Mouse (Mus musculus) midbrain, postnatal 0 days (tissue): Measurements from ENCODE around the gene Card11. TPM values are rescaled to one million over a fixed set of nuclear protein-coding genes. Genes with fewer than 3 reads are reported as not detected.

Experiments used
- ATAC-seq: fragments of 200-750 bp; cut with Nextera tagmentation; 2 replicates; pipeline ENCODE4 v1.8.0; 2017; ENCODE audit warnings: moderate number of reproducible peaks, mild to moderate bottlenecking, moderate TSS enrichment, moderate library complexity; ENCODE audit not compliant: low FRiP score
- DNase-seq: peaks from one replicate; pipeline ENCODE4 v3.0.0-alpha.2; 2015; ENCODE audit warnings: low spot score
- H3K27ac ChIP-seq: fragments of 300-500 bp; sonication (generic); 2 replicates; pipeline ENCODE4 v1.5.1; 2014; ENCODE audit warnings: low read depth, mild to moderate bottlenecking, low read length, mixed read lengths
- H3K27me3 ChIP-seq: fragments of 300-500 bp; sonication (generic); 2 replicates; pipeline ENCODE4 v1.6.1; 2014; ENCODE audit warnings: low read length, control low read depth, mixed read lengths; ENCODE audit not compliant: insufficient read depth
- H3K36me3 ChIP-seq: fragments of 300-500 bp; sonication (generic); 2 replicates; pipeline ENCODE4 v1.6.1; 2014; ENCODE audit warnings: low read length, control low read depth, mixed read lengths; ENCODE audit not compliant: insufficient read depth
- H3K4me1 ChIP-seq: fragments of 300-500 bp; sonication (generic); 2 replicates; pipeline ENCODE4 v1.6.1; 2014; ENCODE audit warnings: mild to moderate bottlenecking, control low read depth, antibody characterized with exemption, low read length, mixed read lengths; ENCODE audit not compliant: insufficient read depth
- H3K4me2 ChIP-seq: fragments of 300-500 bp; sonication (generic); 2 replicates; pipeline ENCODE4 v1.6.1; 2014; ENCODE audit warnings: low read depth, mild to moderate bottlenecking, low read length, mixed read lengths; ENCODE audit not compliant: poor library complexity, severe bottlenecking
- H3K4me3 ChIP-seq: fragments of 300-500 bp; sonication (generic); 2 replicates; pipeline ENCODE4 v1.5.1; 2014; ENCODE audit warnings: low read depth, mild to moderate bottlenecking, low read length, moderate library complexity
- H3K9ac ChIP-seq: fragments of 300-500 bp; sonication (generic); replicated peaks from 2 replicates; pipeline ENCODE4 v1.6.1; 2014; ENCODE audit warnings: mild to moderate bottlenecking, low read length, moderate library complexity, mixed read lengths; ENCODE audit not compliant: poor library complexity, severe bottlenecking
- H3K9me3 ChIP-seq: fragments of 300-500 bp; sonication (generic); 2 replicates; pipeline ENCODE4 v1.6.1; 2016; ENCODE audit warnings: low read length, control low read depth
- CTCF ChIP-seq: IDR thresholded peaks from 2 replicates; pipeline ENCODE4 v1.5.1; 2016; ENCODE audit warnings: antibody characterized with exemption, mild to moderate bottlenecking
- WGBS: fragments of 180-500 bp; shearing (Covaris S2); extraction: QIAGEN DNeasy Blood & Tissue Kit; methylation state at CpG from one replicate; pipeline ENCODE4 v1.1.7; 2014; 5-methylcytosine and 5-hydroxymethylcytosine counted together
- polyA plus RNA-seq: library from polyadenylated mRNA; unstranded; fragments of >200 nt; fragmentation: Nextera tagmentation; extraction: Ambion mirVana; gene quantifications from 2 replicates; pipeline ENCODE4 v1.2.1, GENCODE M21; 2015
- total RNA-seq: library from RNA; depleted of rRNA; stranded (reverse); fragments of >200 nt; gene quantifications from 2 replicates; pipeline ENCODE4 v1.2.3, GENCODE M21; 2014

Gene Card11
- total and polyA plus RNA-seq, 2 experiments from 2014 or later = 0.09 TPM; not detected in 1

GRCm38 (mm10) chr5:140957106-140957505 is 43.3 kb downstream of the Card11 start:
- 85% methylated on average over 4 of the region's 4 CpGs for WGBS
- Histone ChIP-seq H3K9ac (no peak overlapping the region), H3K27me3 (no peaks in the 10 kb centered on the region), H3K4me1 (no peaks in the 10 kb centered on the region), H3K9me3 (no peaks in the 10 kb centered on the region), H3K27ac (no peak overlapping the region), H3K4me3 (no peak overlapping the region), H3K4me2 (no peak overlapping the region), H3K36me3 (no peaks in the 10 kb centered on the region)
- peak; percentile 24 for TF ChIP-seq CTCF
- no peak for ATAC-seq
- no peak for DNase-seq

- Histone ChIP-seq H3K4me3 (no peak overlapping the region), H3K9ac (no peak overlapping the region), H3K27ac (no peak overlapping the region), H3K9me3 (no peaks in the 10 kb centered on the region), H3K27me3 (no peaks in the 10 kb centered on the region), H3K4me1 (no peaks in the 10 kb centered on the region), H3K36me3 (no peaks in the 10 kb centered on the region), H3K4me2 (no peak overlapping the region)
- peak; percentile 19 for TF ChIP-seq CTCF
- DNase-seq (peak; percentile 30), ATAC-seq (no peak)
- WGBS = 76% methylated on average over 1 of the region's 1 CpGs
These were observed 44.7 kb downstream of the Card11 start for GRCm38 (mm10) chr5:140955666-140956065.

GRCm38 (mm10) chr5:140951801-140952200 is 48.6 kb downstream of the Card11 start:
- WGBS = 89% methylated on average over 5 of the region's 5 CpGs
- Histone ChIP-seq H3K9me3 (no peaks in the 10 kb centered on the region), H3K4me1 (no peaks in the 10 kb centered on the region), H3K9ac (no peak overlapping the region), H3K36me3 (no peaks in the 10 kb centered on the region), H3K27ac (no peak overlapping the region), H3K27me3 (no peaks in the 10 kb centered on the region), H3K4me3 (no peak overlapping the region), H3K4me2 (no peak overlapping the region)
- ATAC-seq (no peak), DNase-seq (no peak)
- no peak for TF ChIP-seq CTCF

- no peaks in the 10 kb centered on the region for H3K27me3 ChIP-seq
- H3K4me3 ChIP-seq = no peak overlapping the region
- H3K36me3 ChIP-seq = no peaks in the 10 kb centered on the region
- DNase-seq (no peak), ATAC-seq (no peak)
- H3K27ac ChIP-seq = no peak overlapping the region
- H3K4me2 ChIP-seq = no peak overlapping the region
- no peaks in the 10 kb centered on the region for H3K4me1 ChIP-seq
- TF ChIP-seq CTCF = no peak
- 75% methylated on average over 10 of the region's 10 CpGs for WGBS
- H3K9me3 ChIP-seq = no peaks in the 10 kb centered on the region
- H3K9ac ChIP-seq = no peak overlapping the region
These were observed 52.4 kb downstream of the Card11 start for GRCm38 (mm10) chr5:140948009-140948408.

- Histone ChIP-seq H3K9me3 (no peaks in the 10 kb centered on the region), H3K4me3 (no peak overlapping the region), H3K4me2 (no peak overlapping the region), H3K9ac (no peak overlapping the region), H3K4me1 (no peaks in the 10 kb centered on the region), H3K36me3 (no peaks in the 10 kb centered on the region), H3K27ac (no peak overlapping the region), H3K27me3 (no peaks in the 10 kb centered on the region)
- WGBS = 79% methylated on average over 6 of the region's 6 CpGs
- ATAC-seq (no peak), DNase-seq (no peak)
- TF ChIP-seq CTCF = no peak
These were observed 54.3 kb downstream of the Card11 start for GRCm38 (mm10) chr5:140946034-140946433.

GRCm38 (mm10) chr5:140944382-140945125 is 55.8 kb downstream of the Card11 start:
- Histone ChIP-seq H3K9ac (no peak overlapping the region), H3K4me2 (no peak overlapping the region), H3K4me3 (no peak overlapping the region), H3K27me3 (no peaks in the 10 kb centered on the region), H3K4me1 (0 out of 2 replicates have a peak, but pooled peaks cover 4% of the 10 kb centered on the region), H3K9me3 (no peaks in the 10 kb centered on the region), H3K27ac (no peak overlapping the region), H3K36me3 (no peaks in the 10 kb centered on the region)
- TF ChIP-seq CTCF = no peak
- no peak for DNase-seq
- ATAC-seq = no peak
- WGBS = 77% methylated on average over 18 of the region's 18 CpGs
